Mouse (Mus musculus) intestine, embryonic 16.5 days (tissue): ENCODE results near the gene E030030I06Rik. TPM values are rescaled to one million over a fixed set of nuclear protein-coding genes. Genes with fewer than 3 reads are reported as not detected.
A peak's percentile ranks its signal among the peaks of the same experiment; 100 is the strongest.
"Not testable (repeated sequence)": the region's sequence is repeated elsewhere in the genome, so short reads cannot be mapped to it uniquely, and the experiment has no call there.

Source experiments
- ATAC-seq: fragments of 200-750 bp; cut with Nextera tagmentation; 2 replicates; pipeline ENCODE4 v1.8.0; 2017; ENCODE audit warnings: moderate TSS enrichment, moderate library complexity
- H3K27ac ChIP-seq: fragments of 300-500 bp; sonication (generic); 2 replicates; pipeline ENCODE4 v1.5.1; 2014; ENCODE audit warnings: mild to moderate bottlenecking, low read length
- H3K27me3 ChIP-seq: fragments of 300-500 bp; sonication (generic); replicated peaks from 2 replicates; pipeline ENCODE4 v1.6.1; 2014; ENCODE audit warnings: low read length, control low read depth, mixed read lengths; ENCODE audit not compliant: control insufficient read depth, insufficient read depth
- H3K36me3 ChIP-seq: fragments of 300-500 bp; sonication (generic); 2 replicates; pipeline ENCODE4 v1.6.1; 2014; ENCODE audit warnings: low read length, control low read depth; ENCODE audit not compliant: control insufficient read depth, insufficient read depth
- H3K4me1 ChIP-seq: fragments of 300-500 bp; sonication (generic); 2 replicates; pipeline ENCODE4 v1.6.1; 2014; ENCODE audit warnings: low read length, control low read depth, mixed read lengths; ENCODE audit not compliant: control insufficient read depth, insufficient read depth
- H3K4me2 ChIP-seq: fragments of 300-500 bp; sonication (generic); 2 replicates; pipeline ENCODE4 v1.6.1; 2014; ENCODE audit warnings: low read depth, low read length, control low read depth
- H3K4me3 ChIP-seq: fragments of 300-500 bp; sonication (generic); 2 replicates; pipeline ENCODE4 v1.5.1; 2014; ENCODE audit warnings: mild to moderate bottlenecking, low read length
- H3K9ac ChIP-seq: fragments of 300-500 bp; sonication (generic); 2 replicates; pipeline ENCODE4 v1.6.1; 2014; ENCODE audit warnings: low read depth, low read length
- H3K9me3 ChIP-seq: fragments of 300-500 bp; sonication (generic); 2 replicates; pipeline ENCODE4 v1.6.1; 2016; ENCODE audit warnings: low read length, control low read depth; ENCODE audit not compliant: control insufficient read depth
- WGBS: fragments of 180-500 bp; shearing (Covaris S2); extraction: QIAGEN DNeasy Blood & Tissue Kit; methylation state at CpG from one replicate; pipeline ENCODE4 v1.1.7; 2014; 5-methylcytosine and 5-hydroxymethylcytosine counted together
- polyA plus RNA-seq: library from polyadenylated mRNA; unstranded; fragments of >200 nt; fragmentation: Nextera tagmentation; extraction: Ambion mirVana; gene quantifications from 2 replicates; pipeline ENCODE4 v1.2.1, GENCODE M21; 2015

The E030030I06Rik gene
- polyA plus RNA-seq, 1 experiment from 2014 or later: 28.0 TPM

DNA sequence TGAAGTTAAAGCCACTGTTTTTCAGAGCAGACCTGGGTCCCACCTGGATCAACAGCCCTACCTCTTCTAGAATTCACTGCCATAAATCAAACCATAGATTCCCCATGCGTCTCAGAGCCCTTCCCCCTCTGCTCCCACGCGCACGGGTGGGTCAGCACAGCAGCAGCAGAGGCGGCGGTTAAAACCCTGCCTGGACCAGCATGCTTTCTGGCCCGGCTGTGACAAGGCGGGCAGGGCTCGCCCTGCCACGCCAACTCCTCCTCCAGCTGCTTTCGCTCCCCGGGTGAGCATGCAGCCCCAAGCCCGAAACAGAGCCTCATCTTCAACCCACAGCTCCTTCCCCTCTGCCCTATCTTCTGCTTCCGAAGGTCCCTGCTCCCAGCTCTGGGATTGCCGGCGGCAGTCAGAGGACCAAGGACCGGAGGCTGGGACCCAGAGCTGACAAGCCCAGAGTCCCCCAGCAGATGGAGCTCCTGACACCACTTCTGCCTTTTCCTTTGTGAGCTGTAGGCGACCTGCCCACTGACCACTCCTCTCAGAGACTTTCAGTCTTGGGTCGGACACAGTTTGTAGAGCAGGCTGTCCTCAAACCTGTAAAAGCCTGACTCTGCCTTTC lies 8.3 kb downstream of the E030030I06Rik start:
- peak; percentile 67 for ATAC-seq
- H3K27me3 ChIP-seq: no peaks in the 10 kb centered on the region
- under 1% methylated on average over 19 of the region's 19 CpGs for WGBS

DNA sequence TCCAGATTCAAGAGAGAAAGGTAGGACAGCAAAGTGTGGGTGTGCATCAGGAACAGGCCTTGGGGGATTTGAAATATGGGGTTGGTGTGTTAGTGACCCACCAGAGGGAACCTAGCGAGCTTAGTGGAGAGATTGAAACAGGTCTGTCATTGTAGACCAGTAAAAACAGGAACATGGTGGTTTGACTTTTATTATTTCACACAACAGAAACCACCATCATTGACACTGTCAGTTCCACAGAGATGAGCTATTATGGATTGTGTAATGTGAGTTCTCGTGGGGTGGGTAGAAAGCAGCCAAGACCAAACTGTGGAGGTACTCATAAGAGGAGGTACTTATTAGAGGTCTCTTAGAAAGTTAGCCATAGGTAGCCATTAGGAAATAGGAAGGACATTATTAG lies 74.5 kb downstream of the E030030I06Rik start:
- Histone ChIP-seq H3K36me3 (no peaks in the 10 kb centered on the region), H3K4me2 (no peak overlapping the region), H3K4me3 (no peak overlapping the region), H3K4me1 (no peaks in the 10 kb centered on the region), H3K27ac (no peak overlapping the region), H3K27me3 (no peaks in the 10 kb centered on the region), H3K9me3 (no peaks in the 10 kb centered on the region), H3K9ac (no peak overlapping the region)
- 88% methylated on average over 2 of the region's 2 CpGs for WGBS
- no peak for ATAC-seq

More for the DNA sequence above, 8.3 kb downstream of the E030030I06Rik start:
- Histone ChIP-seq H3K9me3 (no peaks in the 10 kb centered on the region), H3K9ac (peak overlapping the region; percentile 63), H3K4me3 (peak overlapping the region; percentile 42), H3K4me1 (no peaks in the 10 kb centered on the region), H3K4me2 (peak overlapping the region; percentile 65), H3K27ac (no peak overlapping the region), H3K36me3 (no peaks in the 10 kb centered on the region)

DNA sequence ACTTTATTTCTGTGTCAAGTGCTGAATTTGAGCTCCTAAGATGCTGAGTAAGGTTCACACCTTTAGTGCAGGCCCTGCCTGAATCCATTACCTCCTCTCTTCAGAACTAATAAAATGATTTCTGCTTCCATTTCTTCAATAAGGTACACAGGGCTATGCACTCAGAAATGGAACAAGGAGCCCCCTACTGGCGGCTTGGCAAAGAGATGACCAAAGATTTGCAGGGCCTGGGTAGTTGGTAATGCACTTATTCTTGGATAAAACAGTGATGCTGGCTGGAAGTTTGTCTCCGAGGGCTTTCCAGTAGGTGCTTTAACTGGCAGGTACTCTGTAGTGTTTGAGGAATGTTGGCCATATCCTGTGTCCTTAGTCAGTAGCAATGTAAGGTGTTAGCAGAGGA lies 76.3 kb downstream of the E030030I06Rik start:
- no peaks in the 10 kb centered on the region for H3K4me1 ChIP-seq
- WGBS: 62% methylated on average over 2 of the region's 2 CpGs
- H3K4me2 ChIP-seq: no peak overlapping the region
- no peak overlapping the region for H3K9ac ChIP-seq
- no peak overlapping the region for H3K4me3 ChIP-seq
- H3K36me3 ChIP-seq: no peaks in the 10 kb centered on the region
- no peak overlapping the region for H3K27ac ChIP-seq
- no peaks in the 10 kb centered on the region for H3K9me3 ChIP-seq
- no peaks in the 10 kb centered on the region for H3K27me3 ChIP-seq
- no peak for ATAC-seq

DNA sequence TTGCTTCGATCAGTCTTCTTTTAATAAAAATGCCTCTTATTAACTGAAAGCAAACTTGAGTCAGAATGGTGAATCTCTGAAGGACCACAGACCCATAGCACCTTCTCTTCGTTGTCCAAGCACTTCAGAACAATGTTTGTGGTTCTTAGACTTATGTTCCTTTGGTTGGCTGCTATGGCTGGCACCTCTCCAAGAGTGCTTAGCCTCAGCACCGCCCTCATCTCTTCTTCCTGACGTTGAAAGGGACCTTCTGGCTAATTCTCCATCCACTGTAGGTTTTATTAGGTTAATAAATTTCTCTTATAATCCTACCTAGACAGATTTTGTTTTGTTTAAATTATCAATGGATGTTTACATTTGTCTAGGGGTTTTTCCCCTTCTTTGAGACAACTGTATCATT lies 78.5 kb downstream of the E030030I06Rik start:
- no peak overlapping the region for H3K4me3 ChIP-seq
- 46% methylated on average over 4 of the region's 4 CpGs for WGBS
- H3K4me1 ChIP-seq: no peaks in the 10 kb centered on the region
- H3K9ac ChIP-seq: no peak overlapping the region
- no peaks in the 10 kb centered on the region for H3K9me3 ChIP-seq
- no peaks in the 10 kb centered on the region for H3K27me3 ChIP-seq
- H3K4me2 ChIP-seq: no peak overlapping the region
- no peaks in the 10 kb centered on the region for H3K36me3 ChIP-seq
- ATAC-seq: no peak
- H3K27ac ChIP-seq: no peak overlapping the region

DNA sequence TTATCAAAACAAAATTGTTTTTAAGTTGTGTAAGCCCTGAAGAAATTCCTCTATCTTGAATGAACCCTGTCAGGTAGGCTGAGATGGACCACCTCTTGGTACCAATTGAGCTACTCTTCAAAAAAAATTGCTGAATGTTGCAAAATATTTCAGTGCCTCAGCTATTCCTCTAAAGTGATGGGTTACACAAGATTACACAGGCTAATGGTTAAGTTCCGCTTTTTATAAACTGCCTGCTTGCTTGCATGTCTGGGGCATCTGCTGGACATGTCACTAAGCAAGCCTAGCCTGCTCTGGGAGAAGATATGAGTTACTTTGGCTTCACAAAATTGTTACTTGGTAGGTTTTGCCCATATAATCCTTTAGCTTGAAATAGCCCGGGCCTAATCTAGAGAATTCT lies 78.9 kb downstream of the E030030I06Rik start:
- no peak for ATAC-seq
- Histone ChIP-seq H3K9me3 (no peaks in the 10 kb centered on the region), H3K4me1 (no peaks in the 10 kb centered on the region), H3K9ac (no peak overlapping the region), H3K4me2 (no peak overlapping the region), H3K27ac (no peak overlapping the region), H3K36me3 (no peaks in the 10 kb centered on the region), H3K27me3 (no peaks in the 10 kb centered on the region), H3K4me3 (no peak overlapping the region)
- WGBS: 81% methylated on average over 2 of the region's 2 CpGs

DNA sequence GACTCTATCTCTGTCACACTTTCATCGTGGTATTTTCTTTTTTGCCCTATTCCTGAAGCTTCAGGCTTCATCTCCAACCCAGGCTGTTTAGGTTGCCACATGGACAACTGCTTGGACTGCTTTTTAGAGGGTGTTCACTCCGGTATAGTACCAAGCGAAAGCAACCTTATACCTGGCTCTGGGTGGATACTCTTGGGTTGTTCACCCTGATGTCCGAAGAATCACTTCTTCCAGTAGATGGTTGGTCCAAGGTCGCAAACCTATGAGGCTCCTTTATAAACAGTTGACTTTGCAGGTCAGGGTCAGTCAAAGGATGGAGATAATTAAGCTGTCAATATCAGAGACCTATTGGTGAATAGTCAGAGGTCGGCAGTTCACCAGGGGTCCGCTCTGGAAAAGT lies 81.1 kb downstream of the E030030I06Rik start, which contains the start of gene 4930444G20Rik:
4930444G20Rik (minus strand) TSS at position 101 of the 400 bp plus-strand sequence.
- H3K9me3 ChIP-seq, H3K4me2 ChIP-seq, ATAC-seq, H3K4me1 ChIP-seq, H3K36me3 ChIP-seq, H3K27me3 ChIP-seq, H3K9ac ChIP-seq, H3K27ac ChIP-seq, H3K4me3 ChIP-seq: not testable (repeated sequence)
- 86% methylated on average over 7 of the region's 7 CpGs for WGBS

Other genes starting within 250 kb of the E030030I06Rik start
- not detected in 2 replicates for gene 4930444G20Rik, start 81.2 kb downstream of the E030030I06Rik start, polyA plus RNA-seq
- gene Raet1e, start 9.3 kb upstream of the E030030I06Rik start, polyA plus RNA-seq: 3.9 and 4.1 TPM in 2 replicates
- 0.29 and 0.31 TPM in 2 replicates for gene H60b, start 9.3 kb upstream of the E030030I06Rik start, polyA plus RNA-seq
- gene Raet1d, start 211.3 kb upstream of the E030030I06Rik start, polyA plus RNA-seq: 5.5 and 7.3 TPM in 2 replicates